Mouse (Mus musculus): ENCODE data around the gene Zdhhc21.
A peak's percentile ranks its signal among the peaks of the same experiment; 100 is the strongest.

Gene Zdhhc21

DNA sequence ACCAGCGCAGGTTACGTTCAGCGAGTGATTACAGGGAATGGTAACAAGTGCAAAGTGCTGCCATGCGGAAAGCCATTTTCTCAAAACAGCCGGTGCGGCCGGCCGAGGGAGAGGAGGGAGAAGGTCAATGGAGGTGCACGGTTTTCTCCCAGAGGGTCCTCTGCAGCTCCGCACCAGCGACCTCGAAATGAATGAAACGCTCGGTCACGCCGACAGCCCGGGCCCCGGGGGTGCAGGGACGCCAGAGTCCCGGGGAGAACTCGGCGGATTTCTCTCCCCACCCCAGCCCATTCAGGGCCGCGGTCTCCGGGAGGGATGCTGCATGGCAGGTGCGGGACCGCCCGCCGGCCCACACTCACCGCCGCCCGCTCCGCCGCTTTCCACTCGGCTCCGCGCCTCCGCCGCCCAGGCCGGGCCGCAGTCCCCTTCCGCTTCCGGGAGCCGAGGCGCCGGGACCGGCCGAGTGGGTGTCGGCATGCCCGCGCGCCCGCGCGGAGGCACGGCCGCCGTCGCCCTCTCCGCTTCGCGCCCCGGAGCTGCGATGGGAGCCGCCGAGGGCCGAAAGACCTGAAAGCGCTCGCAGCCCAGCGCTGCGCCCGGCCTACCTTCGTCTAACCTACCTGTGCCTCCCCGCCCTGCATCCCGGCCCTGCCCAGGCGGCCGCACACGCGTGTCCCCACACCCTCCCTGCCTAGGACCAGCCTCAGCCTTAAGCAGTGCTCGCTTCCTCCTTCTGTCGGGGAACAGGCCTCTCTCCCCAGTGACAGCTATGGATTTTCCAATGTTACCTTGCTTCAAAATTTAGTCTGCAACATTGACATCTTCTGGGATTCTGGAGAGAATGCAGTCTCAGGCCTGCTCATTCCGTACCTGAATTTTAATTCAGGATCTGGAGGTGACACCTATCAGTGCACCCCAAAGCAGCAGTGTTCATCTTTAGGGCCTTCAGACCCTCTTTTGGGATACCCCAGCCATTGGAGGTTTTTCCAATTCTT is at the start of gene Zdhhc21:
TSS of gene Zdhhc21 (minus strand) at position 828 of the 995 bp plus-strand sequence.
- DNase-seq: peak; percentile 71

DNA sequence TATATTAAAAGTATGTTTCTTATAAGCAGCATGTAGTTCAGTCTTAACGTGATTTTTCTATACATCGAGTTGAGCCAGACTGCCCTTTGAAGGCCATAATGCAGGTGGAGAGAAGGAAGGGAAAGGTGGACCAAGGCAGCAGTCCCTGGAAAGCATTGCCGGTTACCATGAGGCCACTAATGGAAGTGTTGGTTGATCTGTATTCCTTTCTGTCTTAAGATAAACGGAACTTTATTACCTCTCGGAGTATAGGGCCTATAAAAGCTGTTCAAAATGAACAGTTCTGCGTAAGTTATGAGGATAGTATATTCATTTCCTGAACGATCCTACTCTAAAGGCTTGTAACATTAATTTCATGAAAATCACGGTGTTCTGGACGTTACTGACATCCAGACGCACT is 35.5 kb upstream of the Zdhhc21 start:
- DNase-seq: no peak

DNA sequence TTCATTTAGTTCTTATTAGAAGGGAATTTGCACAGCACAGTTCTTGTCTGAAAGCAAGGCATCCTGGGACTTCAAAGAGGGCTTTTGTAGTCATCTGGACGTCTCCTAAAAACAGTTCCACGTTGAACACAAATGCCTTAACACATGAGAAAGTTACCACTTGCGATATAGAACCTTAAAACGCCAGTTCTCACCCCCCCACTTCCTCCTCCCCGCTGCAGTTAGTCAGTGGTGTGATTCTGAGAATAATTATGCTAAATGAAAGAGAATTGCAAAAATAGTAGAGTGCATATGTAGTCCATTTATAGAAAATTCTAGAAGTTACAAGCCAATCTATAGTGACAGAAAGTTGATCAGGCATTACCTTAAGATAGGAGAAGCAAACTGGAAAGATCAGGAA is 32.5 kb upstream of the Zdhhc21 start:
- no peak for DNase-seq

DNA sequence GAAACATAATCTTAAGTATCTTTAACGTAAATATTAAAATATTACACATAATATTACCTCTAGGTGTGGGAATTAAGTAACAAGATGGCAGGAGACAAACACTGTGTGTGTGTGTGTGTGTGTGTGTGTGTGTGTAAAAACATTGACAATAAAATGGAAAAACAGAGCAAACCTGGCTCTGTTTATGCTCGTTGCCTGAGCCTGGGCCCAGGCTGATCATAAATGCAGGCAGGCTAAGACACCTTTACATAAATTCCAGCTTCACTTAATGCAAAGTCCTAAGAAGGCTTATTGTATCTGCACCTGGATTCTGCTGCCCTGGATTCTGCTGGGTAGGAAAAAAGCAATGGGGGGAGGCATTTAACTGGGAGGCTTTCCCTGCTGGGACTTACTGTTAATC is 31.8 kb upstream of the Zdhhc21 start:
- DNase-seq: no peak

GRCm38 (mm10) chr4:82891049-82891448 is 31.3 kb upstream of the Zdhhc21 start:
- no peak for DNase-seq

GRCm38 (mm10) chr4:82890585-82890984 is 30.8 kb upstream of the Zdhhc21 start:
- DNase-seq: no peak

DNA sequence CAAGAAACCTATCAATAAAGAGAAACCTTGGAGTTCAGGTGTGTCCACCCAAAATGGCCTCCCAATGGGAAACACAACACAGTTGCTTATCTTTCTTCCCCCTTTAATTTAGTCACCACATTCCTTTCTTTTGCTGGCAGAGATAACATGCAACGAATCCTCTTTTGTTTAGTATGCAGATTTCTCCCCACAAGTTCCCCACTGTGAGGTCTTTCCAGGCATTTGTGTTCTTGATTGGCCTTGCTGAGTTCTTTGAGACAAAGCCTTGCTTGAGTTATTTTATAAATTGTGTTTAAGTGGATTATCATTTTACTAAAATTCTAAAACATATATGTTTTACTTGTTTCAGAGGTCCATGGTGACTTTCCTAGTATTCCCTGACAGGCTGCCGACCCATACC is 26.4 kb upstream of the Zdhhc21 start:
- no peak for DNase-seq

- no peak for DNase-seq
These were observed 25.8 kb upstream of the Zdhhc21 start for GRCm38 (mm10) chr4:82885535-82885913.

DNA sequence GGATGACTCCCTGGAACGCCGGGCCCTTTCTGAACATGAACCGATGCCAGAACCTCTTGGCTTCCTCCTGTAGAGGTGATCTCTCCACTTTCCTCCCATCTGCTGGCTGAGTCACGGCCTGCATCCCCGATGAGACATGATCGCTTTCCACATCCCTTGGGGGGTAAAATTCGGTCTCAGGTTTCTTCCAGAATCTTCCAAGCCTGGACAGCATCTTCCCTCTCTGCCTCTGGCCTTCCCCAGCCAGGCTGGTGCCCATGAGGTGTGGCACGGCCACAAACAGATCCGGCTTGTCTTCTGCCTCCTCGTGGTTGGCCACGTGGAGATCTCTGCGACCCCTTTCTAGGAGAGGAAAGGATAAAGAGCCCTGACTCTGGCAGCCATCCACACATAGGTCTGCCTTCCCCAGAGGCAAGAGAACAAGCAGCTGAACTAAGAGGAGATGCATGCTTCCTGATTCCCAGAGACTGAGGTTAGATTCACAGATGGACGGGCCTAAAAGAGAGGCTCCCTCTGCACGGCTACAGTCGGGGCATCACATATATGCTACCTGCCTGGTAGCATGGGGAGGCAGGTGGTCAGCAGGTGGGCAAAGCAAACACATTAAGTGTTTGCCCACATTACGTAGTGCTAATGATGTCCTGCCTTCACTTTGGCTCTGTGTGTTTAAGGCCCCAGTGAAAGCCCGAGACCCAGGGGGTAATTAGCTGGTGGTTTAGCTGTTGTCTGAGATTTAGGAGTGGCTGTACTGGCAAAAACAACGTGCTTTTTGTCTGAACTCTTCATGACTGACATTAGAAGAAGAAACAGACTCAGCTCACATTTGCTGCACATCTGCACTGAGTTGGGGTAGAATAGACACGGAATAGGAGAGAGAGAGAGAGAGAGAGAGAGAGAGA is 25.1 kb upstream of the Zdhhc21 start, which contains the start of gene Cer1:
TSS of gene Cer1 (minus strand) at position 513 of the 899 bp plus-strand sequence.
- no peak for DNase-seq

DNA sequence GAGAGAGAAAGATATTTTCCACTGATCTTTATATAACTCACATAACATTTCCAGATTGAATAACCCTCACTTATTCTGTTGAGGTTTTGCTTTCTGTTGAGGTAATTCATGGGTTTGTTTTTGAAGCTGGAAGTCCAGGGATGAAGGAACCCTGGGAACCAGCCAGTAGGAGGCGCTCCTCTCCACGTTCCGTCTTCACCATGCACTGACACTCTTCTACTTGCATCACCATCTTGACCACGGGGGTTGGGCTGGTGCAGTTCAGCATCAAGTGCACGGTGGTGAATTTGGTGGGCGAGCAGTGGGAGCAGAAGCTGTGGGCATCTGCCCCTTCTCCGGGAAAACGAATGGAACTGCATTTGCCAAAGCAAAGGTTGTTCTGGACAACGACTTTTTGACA is 22.7 kb upstream of the Zdhhc21 start:
- peak; percentile 4 for DNase-seq

DNA sequence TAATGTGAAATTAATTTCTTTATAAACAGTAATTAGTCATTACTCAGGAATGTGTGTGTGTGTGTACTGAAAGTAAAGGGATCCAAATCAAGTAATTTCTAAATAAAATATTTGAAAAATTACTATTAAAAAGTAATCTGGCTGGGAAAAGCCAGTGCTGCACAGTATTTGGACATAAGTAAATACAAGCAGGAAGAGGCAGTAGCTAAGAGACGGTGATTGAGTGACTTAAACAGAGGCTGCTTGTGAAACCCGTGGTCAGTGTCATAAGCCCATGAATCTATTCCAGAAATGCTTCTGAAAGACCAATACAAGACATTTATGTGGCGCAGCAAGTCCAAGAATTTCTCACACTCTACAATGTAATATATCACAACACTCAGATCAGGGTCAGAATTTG is 21.6 kb upstream of the Zdhhc21 start:
- no peak for DNase-seq

- DNase-seq: no peak
These were observed 20.5 kb upstream of the Zdhhc21 start for GRCm38 (mm10) chr4:82880243-82880642.

GRCm38 (mm10) chr4:82879152-82879551 is 19.4 kb upstream of the Zdhhc21 start:
- DNase-seq: no peak

DNA sequence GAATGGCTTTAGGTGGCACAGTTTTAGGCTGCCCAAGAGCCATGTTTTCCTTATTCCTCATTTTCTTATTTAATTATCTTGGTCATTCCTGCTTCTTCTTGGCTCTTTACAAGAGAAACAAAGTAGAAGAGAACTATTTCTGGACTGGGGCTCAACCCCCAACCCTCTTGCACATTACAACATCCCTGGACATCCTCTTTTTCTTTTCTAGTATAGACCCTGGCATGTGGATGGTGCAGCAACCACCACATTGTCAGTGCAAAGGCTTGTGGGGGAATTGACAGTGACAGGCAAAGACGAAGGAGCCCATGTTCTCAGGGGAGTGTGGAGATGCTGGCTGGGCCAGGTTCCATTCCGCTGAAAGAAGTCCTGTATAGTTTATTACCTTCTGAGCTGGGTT is 16.9 kb upstream of the Zdhhc21 start:
- no peak for DNase-seq

GRCm38 (mm10) chr4:82875532-82875931 is 15.8 kb upstream of the Zdhhc21 start:
- no peak for DNase-seq

DNA sequence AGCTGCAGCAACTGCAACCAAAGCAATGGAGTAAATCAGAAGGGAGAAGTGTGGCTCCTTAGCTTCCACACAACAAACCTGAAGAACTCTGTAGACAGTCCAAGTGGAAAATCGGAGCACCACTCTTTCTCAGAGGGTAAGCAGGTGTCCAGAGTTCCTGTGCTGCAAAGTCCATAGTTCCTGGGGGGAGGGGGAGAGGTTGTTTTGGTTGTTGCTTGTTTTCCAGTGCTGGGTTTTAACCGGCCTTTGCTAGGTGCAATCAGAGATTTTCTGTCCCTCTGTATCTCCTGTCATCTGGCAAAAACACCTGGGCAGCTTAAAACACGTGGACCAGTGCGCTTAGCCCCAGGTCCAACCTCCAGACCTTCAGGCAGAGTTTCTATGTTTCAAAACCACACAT is 15.0 kb upstream of the Zdhhc21 start:
- no peak for DNase-seq

GRCm38 (mm10) chr4:82872548-82872947 is 12.8 kb upstream of the Zdhhc21 start:
- no peak for DNase-seq

- DNase-seq: no peak
These were observed 12.4 kb upstream of the Zdhhc21 start for GRCm38 (mm10) chr4:82872121-82872520.

DNA sequence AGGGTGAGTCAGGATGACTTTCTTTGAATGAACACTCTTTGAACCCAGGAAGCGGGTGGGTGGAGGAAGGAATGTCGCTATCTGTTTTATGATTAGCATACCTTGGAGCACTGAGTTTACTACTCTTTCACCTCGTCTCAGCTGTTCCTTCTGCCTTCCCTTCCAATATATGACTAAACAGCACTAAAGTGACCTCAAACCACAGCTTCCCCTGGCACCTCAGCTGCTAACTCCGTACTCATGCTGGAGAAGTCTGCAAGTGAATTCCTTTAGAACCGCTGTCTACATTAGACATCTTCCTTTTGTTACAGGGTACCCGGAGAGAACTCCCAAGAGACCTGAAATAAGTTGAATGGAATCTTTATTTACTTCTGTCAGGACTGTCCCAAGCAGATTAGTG is 11.2 kb upstream of the Zdhhc21 start:
- DNase-seq: no peak

DNA sequence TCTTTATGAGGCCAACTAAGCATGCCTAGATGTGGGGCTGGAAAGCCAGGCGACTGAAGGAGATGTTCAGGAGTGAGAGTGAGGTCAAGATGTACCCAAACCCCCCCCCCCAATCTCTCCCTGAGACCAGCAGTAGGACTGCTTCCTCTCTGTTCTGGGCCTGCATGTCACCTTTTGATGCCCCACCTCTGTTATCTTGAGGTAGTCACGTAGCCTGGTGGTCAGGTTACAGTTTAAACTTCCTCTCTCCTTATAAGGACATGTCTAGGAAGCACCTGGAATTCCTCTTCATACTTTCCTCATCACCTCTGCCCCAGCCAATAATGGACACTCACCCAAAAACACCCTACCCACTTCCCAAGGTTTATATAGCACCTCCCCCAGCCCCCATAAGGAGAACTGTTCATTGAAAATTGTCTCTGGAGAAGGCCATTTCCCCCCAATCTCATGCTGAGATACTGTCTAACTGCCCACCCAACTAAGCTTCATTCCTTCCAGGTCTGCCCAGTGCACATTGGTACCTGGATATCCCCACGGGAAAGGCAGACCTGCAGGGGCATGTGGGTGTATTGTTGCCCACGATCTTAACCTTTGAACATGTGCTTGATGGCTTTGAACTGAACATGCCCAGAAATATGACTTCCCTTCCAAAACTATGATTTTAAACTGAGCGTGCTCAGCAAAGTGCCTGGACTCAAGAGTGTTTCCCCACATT is 8.1 kb upstream of the Zdhhc21 start:
- DNase-seq: no peak

DNA sequence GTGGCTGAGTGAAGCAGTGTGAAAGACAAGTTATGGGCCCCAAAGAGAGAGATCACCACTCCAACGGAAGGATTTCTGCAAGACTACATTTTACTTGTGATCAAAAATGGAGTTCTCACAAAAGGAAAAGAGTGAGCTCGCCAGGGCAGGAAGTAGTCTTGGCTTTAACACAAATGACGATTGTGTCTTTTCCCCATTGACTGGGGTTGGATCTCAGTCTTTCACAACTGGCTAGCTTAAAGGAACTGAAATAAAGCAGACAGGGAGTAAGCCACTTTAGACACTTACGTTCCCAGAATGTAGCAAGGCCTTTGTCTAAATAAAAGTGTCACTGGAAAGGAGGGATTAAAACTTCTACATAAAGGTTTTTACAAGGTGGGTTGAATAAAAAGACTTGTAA is 7.4 kb upstream of the Zdhhc21 start:
- DNase-seq: no peak

GRCm38 (mm10) chr4:82864974-82865699 is 5.4 kb upstream of the Zdhhc21 start:
- no peak for DNase-seq

Data from liver (tissue).